Mouse (Mus musculus): ENCODE measurements at regions not wholly inside any gene's neighbourhood (a gene's known extent, or its start where the extent isn't known, plus 50 kb on each side); places are given as distances from the start of the nearest gene placed in this dataset.
A peak's percentile ranks its signal among the peaks of the same experiment; 100 is the strongest.
"Not testable (repeated sequence)": the region's sequence is repeated elsewhere in the genome, so short reads cannot be mapped to it uniquely, and the experiment has no call there.

GRCm38 (mm10) chr13:4772324-4772723 lies 163.3 kb upstream of the Akr1e1 start:
- Histone ChIP-seq H3K4me2 (replicated peaks; ENCODE audit: low read depth, low read length) (no peak overlapping the region), H3K36me3 (ENCODE audit: insufficient read depth, low read length) (no peaks in the 10 kb centered on the region), H3K27ac (ENCODE audit: low read length) (no peak overlapping the region), H3K4me3 (ENCODE audit: low read length) (no peak overlapping the region), H3K9ac (replicated peaks; ENCODE audit: low read length) (no peak overlapping the region), H3K4me1 (ENCODE audit: insufficient read depth, low read length) (peaks cover 10% of the 10 kb centered on the region; the same call in 1 of the 2 replicates), H3K9me3 (ENCODE audit: low read length) (no peaks in the 10 kb centered on the region), H3K27me3 (ENCODE audit: insufficient read depth, low read length) (no peaks in the 10 kb centered on the region)
- WGBS: 90% methylated on average over 2 of the region's 2 CpGs
- ATAC-seq (ENCODE audit: low FRiP score, low TSS enrichment): no peak

GRCm38 (mm10) chr13:4771120-4772075 lies 162.4 kb upstream of the Akr1e1 start:
- H3K27me3 ChIP-seq (ENCODE audit: insufficient read depth, low read length): no peaks in the 10 kb centered on the region
- H3K4me3 ChIP-seq (ENCODE audit: low read length): no peak overlapping the region
- peaks cover 10% of the 10 kb centered on the region; the same call in 1 of the 2 replicates for H3K4me1 ChIP-seq (ENCODE audit: insufficient read depth, low read length)
- WGBS: 31% methylated on average over 12 of the region's 12 CpGs
- ATAC-seq (ENCODE audit: low FRiP score, low TSS enrichment): peak; percentile 100
- H3K4me2 ChIP-seq (replicated peaks; ENCODE audit: low read depth, low read length): peak overlapping the region; percentile 26
- H3K27ac ChIP-seq (ENCODE audit: low read length): peak overlapping the region; percentile 85
- no peak overlapping the region for H3K9ac ChIP-seq (replicated peaks; ENCODE audit: low read length)
- H3K36me3 ChIP-seq (ENCODE audit: insufficient read depth, low read length): no peaks in the 10 kb centered on the region
- no peaks in the 10 kb centered on the region for H3K9me3 ChIP-seq (ENCODE audit: low read length)

DNA sequence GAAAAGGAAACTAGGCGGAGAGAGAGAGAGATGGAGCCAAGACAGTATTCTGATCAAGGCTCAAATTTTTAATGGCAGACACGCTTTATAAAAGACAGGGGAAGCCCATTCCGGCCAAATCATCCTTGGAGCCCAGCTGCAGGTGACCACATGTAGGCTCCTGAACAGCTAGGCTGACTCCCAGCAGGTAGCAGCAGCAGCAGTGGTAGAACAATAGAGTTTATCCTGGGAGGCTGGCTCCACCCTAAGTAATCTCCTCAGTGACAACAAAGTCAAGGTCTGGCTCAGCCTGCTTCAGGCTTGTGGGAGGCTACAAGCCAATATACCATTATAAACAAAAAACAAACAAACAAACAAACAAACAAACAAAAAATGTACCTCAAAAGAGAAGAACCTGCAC lies 151.0 kb upstream of the Akr1e1 start:
- no peak for ATAC-seq (ENCODE audit: low FRiP score, low TSS enrichment)
- Histone ChIP-seq H3K9ac (replicated peaks; ENCODE audit: low read length) (no peak overlapping the region), H3K4me3 (ENCODE audit: low read length) (no peak overlapping the region), H3K27me3 (ENCODE audit: insufficient read depth, low read length) (no peaks in the 10 kb centered on the region), H3K4me2 (replicated peaks; ENCODE audit: low read depth, low read length) (no peak overlapping the region), H3K36me3 (ENCODE audit: insufficient read depth, low read length) (no peaks in the 10 kb centered on the region), H3K27ac (ENCODE audit: low read length) (no peak overlapping the region), H3K9me3 (ENCODE audit: low read length) (no peaks in the 10 kb centered on the region), H3K4me1 (ENCODE audit: insufficient read depth, low read length) (no peaks in the 10 kb centered on the region)
- 61% methylated on average over 3 of the region's 3 CpGs for WGBS

DNA sequence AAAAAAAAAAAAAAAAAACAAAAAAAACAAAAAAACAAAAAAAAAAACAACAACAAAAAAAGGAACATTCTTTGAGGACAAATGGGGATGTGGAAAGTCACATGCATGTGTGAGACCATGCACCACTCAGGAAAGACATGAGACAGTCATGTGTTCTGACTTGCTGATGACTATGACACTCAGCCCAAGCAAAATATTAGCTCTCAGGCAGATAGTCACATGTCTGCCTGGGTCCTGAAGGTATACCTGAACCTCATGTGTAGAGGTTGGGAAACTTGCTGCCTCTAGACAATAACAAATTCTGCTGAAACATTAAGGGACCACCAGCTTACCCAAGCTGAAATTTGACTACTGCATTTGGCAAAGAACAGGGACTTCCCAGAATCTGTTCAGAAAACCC lies 147.6 kb upstream of the Akr1e1 start:
- H3K9ac ChIP-seq (replicated peaks; ENCODE audit: low read length): no peak overlapping the region
- H3K4me1 ChIP-seq (ENCODE audit: insufficient read depth, low read length): no peaks in the 10 kb centered on the region
- no peaks in the 10 kb centered on the region for H3K27me3 ChIP-seq (ENCODE audit: insufficient read depth, low read length)
- no peak overlapping the region for H3K4me2 ChIP-seq (replicated peaks; ENCODE audit: low read depth, low read length)
- no peak overlapping the region for H3K27ac ChIP-seq (ENCODE audit: low read length)
- no peaks in the 10 kb centered on the region for H3K36me3 ChIP-seq (ENCODE audit: insufficient read depth, low read length)
- ATAC-seq (ENCODE audit: low FRiP score, low TSS enrichment): no peak
- H3K9me3 ChIP-seq (ENCODE audit: low read length): no peaks in the 10 kb centered on the region
- H3K4me3 ChIP-seq (ENCODE audit: low read length): no peak overlapping the region

- no peaks in the 10 kb centered on the region for H3K36me3 ChIP-seq (ENCODE audit: insufficient read depth, low read length)
- WGBS: 76% methylated on average over 2 of the region's 2 CpGs
- H3K4me2 ChIP-seq (replicated peaks; ENCODE audit: low read depth, low read length): no peak overlapping the region
- no peak for ATAC-seq (ENCODE audit: low FRiP score, low TSS enrichment)
- no peaks in the 10 kb centered on the region for H3K27me3 ChIP-seq (ENCODE audit: insufficient read depth, low read length)
- H3K27ac ChIP-seq (ENCODE audit: low read length): no peak overlapping the region
- H3K4me1 ChIP-seq (ENCODE audit: insufficient read depth, low read length): no peaks in the 10 kb centered on the region
- H3K9ac ChIP-seq (replicated peaks; ENCODE audit: low read length): no peak overlapping the region
- H3K4me3 ChIP-seq (ENCODE audit: low read length): no peak overlapping the region
- H3K9me3 ChIP-seq (ENCODE audit: low read length): no peaks in the 10 kb centered on the region
Observed at GRCm38 (mm10) chr13:4742930-4743329, 134.0 kb upstream of the Akr1e1 start.

DNA sequence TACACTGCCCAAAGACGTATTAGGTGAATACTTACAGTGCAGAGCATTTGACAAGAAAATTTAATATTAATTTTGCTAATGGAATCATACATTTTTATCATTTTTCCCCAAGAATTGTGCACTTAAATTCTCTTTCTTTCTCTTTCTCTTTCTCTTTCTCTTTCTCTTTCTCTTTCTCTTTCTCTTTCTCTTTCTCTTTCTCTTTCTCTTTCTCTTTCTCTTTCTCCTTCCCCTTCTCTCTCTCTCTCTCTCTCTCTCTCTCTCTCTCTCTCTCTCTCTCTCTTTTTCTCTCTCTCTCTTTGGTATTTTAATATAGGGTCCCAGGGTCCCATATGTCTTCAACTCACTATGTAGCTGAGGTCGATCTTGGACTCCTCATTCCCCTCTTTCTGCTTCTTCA lies 107.3 kb upstream of the Akr1e1 start:
- H3K9me3 ChIP-seq (ENCODE audit: low read length); H3K27me3 ChIP-seq (ENCODE audit: insufficient read depth, low read length); ATAC-seq (ENCODE audit: low FRiP score, low TSS enrichment); H3K4me1 ChIP-seq (ENCODE audit: insufficient read depth, low read length); H3K4me3 ChIP-seq (ENCODE audit: low read length); H3K9ac ChIP-seq (replicated peaks; ENCODE audit: low read length); H3K27ac ChIP-seq (ENCODE audit: low read length); H3K36me3 ChIP-seq (ENCODE audit: insufficient read depth, low read length); H3K4me2 ChIP-seq (replicated peaks; ENCODE audit: low read depth, low read length): not testable (repeated sequence)
- 67% methylated on average over 2 of the region's 2 CpGs for WGBS

GRCm38 (mm10) chr13:4714724-4715123 lies 105.8 kb upstream of the Akr1e1 start:
- no peak for ATAC-seq (ENCODE audit: low FRiP score, low TSS enrichment)
- 82% methylated on average over 1 of the region's 1 CpGs for WGBS
- Histone ChIP-seq H3K27me3 (ENCODE audit: insufficient read depth, low read length) (no peaks in the 10 kb centered on the region), H3K4me1 (ENCODE audit: insufficient read depth, low read length) (no peaks in the 10 kb centered on the region), H3K9me3 (ENCODE audit: low read length) (no peaks in the 10 kb centered on the region), H3K27ac (ENCODE audit: low read length) (no peak overlapping the region), H3K36me3 (ENCODE audit: insufficient read depth, low read length) (no peaks in the 10 kb centered on the region), H3K4me2 (replicated peaks; ENCODE audit: low read depth, low read length) (no peak overlapping the region), H3K9ac (replicated peaks; ENCODE audit: low read length) (no peak overlapping the region), H3K4me3 (ENCODE audit: low read length) (no peak overlapping the region)

- H3K4me2 ChIP-seq (replicated peaks; ENCODE audit: low read depth, low read length): no peak overlapping the region
- WGBS: 62% methylated on average over 3 of the region's 3 CpGs
Observed at GRCm38 (mm10) chr13:4712698-4713097, 103.7 kb upstream of the Akr1e1 start.

GRCm38 (mm10) chr13:4699591-4699990 lies 90.6 kb upstream of the Akr1e1 start:
- not testable (repeated sequence) for H3K4me1 ChIP-seq (ENCODE audit: insufficient read depth, low read length); H3K9ac ChIP-seq (replicated peaks; ENCODE audit: low read length); H3K27ac ChIP-seq (ENCODE audit: low read length); H3K9me3 ChIP-seq (ENCODE audit: low read length); ATAC-seq (ENCODE audit: low FRiP score, low TSS enrichment); H3K4me2 ChIP-seq (replicated peaks; ENCODE audit: low read depth, low read length); H3K36me3 ChIP-seq (ENCODE audit: insufficient read depth, low read length); H3K4me3 ChIP-seq (ENCODE audit: low read length); H3K27me3 ChIP-seq (ENCODE audit: insufficient read depth, low read length)
- 72% methylated on average over 2 of the region's 2 CpGs for WGBS

More at GRCm38 (mm10) chr13:4712698-4713097, 103.7 kb upstream of the Akr1e1 start:
- no peak overlapping the region for H3K27ac ChIP-seq (ENCODE audit: low read length)
- H3K4me3 ChIP-seq (ENCODE audit: low read length): no peak overlapping the region
- H3K9me3 ChIP-seq (ENCODE audit: low read length): no peaks in the 10 kb centered on the region
- H3K36me3 ChIP-seq (ENCODE audit: insufficient read depth, low read length): no peaks in the 10 kb centered on the region
- no peaks in the 10 kb centered on the region for H3K4me1 ChIP-seq (ENCODE audit: insufficient read depth, low read length)
- no peak overlapping the region for H3K9ac ChIP-seq (replicated peaks; ENCODE audit: low read length)
- H3K27me3 ChIP-seq (ENCODE audit: insufficient read depth, low read length): no peaks in the 10 kb centered on the region
- no peak for ATAC-seq (ENCODE audit: low FRiP score, low TSS enrichment)

- no peak overlapping the region for H3K27ac ChIP-seq (ENCODE audit: low read length)
- H3K9ac ChIP-seq (replicated peaks; ENCODE audit: low read length): no peak overlapping the region
- 41% methylated on average over 11 of the region's 11 CpGs for WGBS
- no peak overlapping the region for H3K4me2 ChIP-seq (replicated peaks; ENCODE audit: low read depth, low read length)
- H3K4me3 ChIP-seq (ENCODE audit: low read length): no peak overlapping the region
- ATAC-seq (ENCODE audit: low FRiP score, low TSS enrichment): no peak
- H3K36me3 ChIP-seq (ENCODE audit: insufficient read depth, low read length): no peaks in the 10 kb centered on the region
- H3K9me3 ChIP-seq (ENCODE audit: low read length): no peaks in the 10 kb centered on the region
- H3K4me1 ChIP-seq (ENCODE audit: insufficient read depth, low read length): no peaks in the 10 kb centered on the region
- no peaks in the 10 kb centered on the region for H3K27me3 ChIP-seq (ENCODE audit: insufficient read depth, low read length)
Observed at GRCm38 (mm10) chr13:4666375-4667140, 57.6 kb upstream of the Akr1e1 start.
